Mouse (Mus musculus) C2C12 (cell line): Measurements from ENCODE around the gene Mfn1.

ENCODE experiments used
- CEBPB ChIP-seq: IDR thresholded peaks from one replicate; pipeline ENCODE4 v1.6.1; 2011; ENCODE audit warnings: low read depth, mild to moderate bottlenecking, control low read depth, moderate library complexity
- CTCF ChIP-seq: IDR thresholded peaks from one replicate; pipeline ENCODE4 v1.5.1; 2011; ENCODE audit not compliant: control insufficient read depth, insufficient read depth, insufficient read length
- FOSL1 ChIP-seq: IDR thresholded peaks from one replicate; pipeline ENCODE4 v1.8.0; 2011; ENCODE audit warnings: mild to moderate bottlenecking, low read length; ENCODE audit not compliant: poor library complexity, insufficient read depth, severe bottlenecking
- MAX ChIP-seq: IDR thresholded peaks from one replicate; pipeline ENCODE4 v1.6.1; 2011; ENCODE audit warnings: mild to moderate bottlenecking, control low read depth
- MYOD1 ChIP-seq: IDR thresholded peaks from one replicate; pipeline ENCODE4 v1.6.1; 2011; ENCODE audit warnings: low read depth; ENCODE audit not compliant: control insufficient read depth, insufficient read length
- MYOG ChIP-seq: IDR thresholded peaks from one replicate; pipeline ENCODE4 v1.6.1; 2011; ENCODE audit not compliant: control insufficient read depth, insufficient read length; ENCODE audit errors: extremely low read depth
- USF1 ChIP-seq: IDR thresholded peaks from one replicate; pipeline ENCODE4 v1.6.1; 2011; ENCODE audit warnings: low read depth, mild to moderate bottlenecking, control low read depth, moderate library complexity

- TF ChIP-seq CTCF = no peak
- no peak for TF ChIP-seq MYOD1
- no peak for TF ChIP-seq USF1
- no peak for TF ChIP-seq MAX
- TF ChIP-seq CEBPB = no peak
- TF ChIP-seq MYOG = no peak
- no peak for TF ChIP-seq FOSL1
Observed at GRCm38 (mm10) chr3:32599328-32599727, 70.1 kb downstream of the Mfn1 start.
